Mouse (Mus musculus): Measurements from ENCODE around the gene Cadm2. TPM values are rescaled to one million over a fixed set of nuclear protein-coding genes. Genes with fewer than 3 reads are reported as not detected.
A peak's percentile ranks its signal among the peaks of the same experiment; 100 is the strongest.

The Cadm2 gene
- polyA plus RNA-seq, 1 experiment: 29.2 TPM

GRCm38 (mm10) chr16:67003161-67003560 is 617.5 kb downstream of the Cadm2 start:
- DNase-seq (ENCODE audit: low read depth): no peak
- TF ChIP-seq POLR2A (IDR thresholded peaks at IDR 0.05; ENCODE audit: borderline replicate concordance, extremely low read depth, insufficient read depth, insufficient read length, poor library complexity, severe bottlenecking): no peak
- no peak for TF ChIP-seq CTCF (IDR thresholded peaks at IDR 0.05; ENCODE audit: borderline replicate concordance, extremely low read depth, insufficient read depth, insufficient read length)

GRCm38 (mm10) chr16:67001707-67002106 is 619.0 kb downstream of the Cadm2 start:
- DNase-seq (ENCODE audit: low read depth): peak; percentile 85
- TF ChIP-seq CTCF (IDR thresholded peaks at IDR 0.05; ENCODE audit: borderline replicate concordance, extremely low read depth, insufficient read depth, insufficient read length) (no peak), POLR2A (IDR thresholded peaks at IDR 0.05; ENCODE audit: borderline replicate concordance, extremely low read depth, insufficient read depth, insufficient read length, poor library complexity, severe bottlenecking) (no peak)

GRCm38 (mm10) chr16:66997461-66997860 is 623.2 kb downstream of the Cadm2 start:
- no peak for DNase-seq (ENCODE audit: low read depth)
- TF ChIP-seq POLR2A (IDR thresholded peaks at IDR 0.05; ENCODE audit: borderline replicate concordance, extremely low read depth, insufficient read depth, insufficient read length, poor library complexity, severe bottlenecking) (no peak), CTCF (IDR thresholded peaks at IDR 0.05; ENCODE audit: borderline replicate concordance, extremely low read depth, insufficient read depth, insufficient read length) (no peak)

- peak; percentile 41 for DNase-seq (ENCODE audit: low read depth)
- TF ChIP-seq CTCF (IDR thresholded peaks at IDR 0.05; ENCODE audit: borderline replicate concordance, extremely low read depth, insufficient read depth, insufficient read length) (no peak), POLR2A (IDR thresholded peaks at IDR 0.05; ENCODE audit: borderline replicate concordance, extremely low read depth, insufficient read depth, insufficient read length, poor library complexity, severe bottlenecking) (no peak)
Measured at GRCm38 (mm10) chr16:66987741-66988140, 633.0 kb downstream of the Cadm2 start.

- no peak for DNase-seq (ENCODE audit: low read depth)
- TF ChIP-seq POLR2A (IDR thresholded peaks at IDR 0.05; ENCODE audit: borderline replicate concordance, extremely low read depth, insufficient read depth, insufficient read length, poor library complexity, severe bottlenecking): no peak
- no peak for TF ChIP-seq CTCF (IDR thresholded peaks at IDR 0.05; ENCODE audit: borderline replicate concordance, extremely low read depth, insufficient read depth, insufficient read length)
Measured at GRCm38 (mm10) chr16:66986879-66987278, 633.8 kb downstream of the Cadm2 start.

- no peak for DNase-seq (ENCODE audit: low read depth)
- TF ChIP-seq POLR2A (IDR thresholded peaks at IDR 0.05; ENCODE audit: borderline replicate concordance, extremely low read depth, insufficient read depth, insufficient read length, poor library complexity, severe bottlenecking): no peak
- TF ChIP-seq CTCF (IDR thresholded peaks at IDR 0.05; ENCODE audit: borderline replicate concordance, extremely low read depth, insufficient read depth, insufficient read length): no peak
Measured at GRCm38 (mm10) chr16:66970912-66971311, 649.8 kb downstream of the Cadm2 start.

GRCm38 (mm10) chr16:66969520-66970144 is 651.1 kb downstream of the Cadm2 start:
- TF ChIP-seq CTCF (IDR thresholded peaks at IDR 0.05; ENCODE audit: borderline replicate concordance, extremely low read depth, insufficient read depth, insufficient read length) (no peak), POLR2A (IDR thresholded peaks at IDR 0.05; ENCODE audit: borderline replicate concordance, extremely low read depth, insufficient read depth, insufficient read length, poor library complexity, severe bottlenecking) (no peak)
- peak; percentile 93 for DNase-seq (ENCODE audit: low read depth)

- DNase-seq (ENCODE audit: low read depth): peak; percentile 47
- TF ChIP-seq POLR2A (IDR thresholded peaks at IDR 0.05; ENCODE audit: borderline replicate concordance, extremely low read depth, insufficient read depth, insufficient read length, poor library complexity, severe bottlenecking) (no peak), CTCF (IDR thresholded peaks at IDR 0.05; ENCODE audit: borderline replicate concordance, extremely low read depth, insufficient read depth, insufficient read length) (no peak)
Measured at GRCm38 (mm10) chr16:66968336-66968735, 652.4 kb downstream of the Cadm2 start.

GRCm38 (mm10) chr16:66967686-66968085 is 653.0 kb downstream of the Cadm2 start:
- DNase-seq (ENCODE audit: low read depth): peak; percentile 59
- TF ChIP-seq CTCF (IDR thresholded peaks at IDR 0.05; ENCODE audit: borderline replicate concordance, extremely low read depth, insufficient read depth, insufficient read length) (no peak), POLR2A (IDR thresholded peaks at IDR 0.05; ENCODE audit: borderline replicate concordance, extremely low read depth, insufficient read depth, insufficient read length, poor library complexity, severe bottlenecking) (no peak)

- no peak for DNase-seq (ENCODE audit: low read depth)
- TF ChIP-seq CTCF (IDR thresholded peaks at IDR 0.05; ENCODE audit: borderline replicate concordance, extremely low read depth, insufficient read depth, insufficient read length) (no peak), POLR2A (IDR thresholded peaks at IDR 0.05; ENCODE audit: borderline replicate concordance, extremely low read depth, insufficient read depth, insufficient read length, poor library complexity, severe bottlenecking) (no peak)
Measured at GRCm38 (mm10) chr16:66959146-66959545, 661.6 kb downstream of the Cadm2 start.

GRCm38 (mm10) chr16:66955876-66956275 is 664.8 kb downstream of the Cadm2 start:
- TF ChIP-seq POLR2A (IDR thresholded peaks at IDR 0.05; ENCODE audit: borderline replicate concordance, extremely low read depth, insufficient read depth, insufficient read length, poor library complexity, severe bottlenecking): no peak
- TF ChIP-seq CTCF (IDR thresholded peaks at IDR 0.05; ENCODE audit: borderline replicate concordance, extremely low read depth, insufficient read depth, insufficient read length): no peak
- DNase-seq (ENCODE audit: low read depth): peak; percentile 57

GRCm38 (mm10) chr16:66936332-66936731 is 684.4 kb downstream of the Cadm2 start:
- TF ChIP-seq POLR2A (IDR thresholded peaks at IDR 0.05; ENCODE audit: borderline replicate concordance, extremely low read depth, insufficient read depth, insufficient read length, poor library complexity, severe bottlenecking) (no peak), CTCF (IDR thresholded peaks at IDR 0.05; ENCODE audit: borderline replicate concordance, extremely low read depth, insufficient read depth, insufficient read length) (no peak)
- DNase-seq (ENCODE audit: low read depth): peak; percentile 23

Measured in brain, embryonic 14.5 days (tissue).